Mouse (Mus musculus) C2C12 (cell line): Measurements from ENCODE around the gene Spag7. TPM values are rescaled to one million over a fixed set of nuclear protein-coding genes. Genes with fewer than 3 reads are reported as not detected.

Source experiments
- H3K27me3 ChIP-seq: one replicate; pipeline ENCODE4 v1.6.1; 2011; ENCODE audit not compliant: control insufficient read depth, insufficient read depth, insufficient read length
- H3K36me3 ChIP-seq: one replicate; pipeline ENCODE4 v1.6.1; 2011; ENCODE audit not compliant: control insufficient read depth, insufficient read depth
- H3K4me3 ChIP-seq: one replicate; pipeline ENCODE4 v1.5.1; 2011; ENCODE audit warnings: mild to moderate bottlenecking, control low read depth; ENCODE audit not compliant: poor library complexity, insufficient read depth, severe bottlenecking
- H3K79me2 ChIP-seq: one replicate; pipeline ENCODE4 v1.6.1; 2011; ENCODE audit not compliant: control insufficient read depth, insufficient read depth
- H3K79me3 ChIP-seq: one replicate; pipeline ENCODE4 v1.6.1; 2011; ENCODE audit warnings: low read depth, control low read depth
- H3ac ChIP-seq: one replicate; pipeline ENCODE3; 2011; ENCODE audit warnings: low read depth; ENCODE audit not compliant: control insufficient read depth, insufficient read length
- CEBPB ChIP-seq: IDR thresholded peaks from one replicate; pipeline ENCODE4 v1.6.1; 2011; ENCODE audit warnings: low read depth, mild to moderate bottlenecking, control low read depth, moderate library complexity
- CTCF ChIP-seq: IDR thresholded peaks from one replicate; pipeline ENCODE4 v1.5.1; 2011; ENCODE audit not compliant: control insufficient read depth, insufficient read depth, insufficient read length
- FOSL1 ChIP-seq: IDR thresholded peaks from one replicate; pipeline ENCODE4 v1.8.0; 2011; ENCODE audit warnings: mild to moderate bottlenecking, low read length; ENCODE audit not compliant: poor library complexity, insufficient read depth, severe bottlenecking
- MAX ChIP-seq: IDR thresholded peaks from one replicate; pipeline ENCODE4 v1.6.1; 2011; ENCODE audit warnings: mild to moderate bottlenecking, control low read depth
- MYOD1 ChIP-seq: IDR thresholded peaks from one replicate; pipeline ENCODE4 v1.6.1; 2011; ENCODE audit warnings: low read depth; ENCODE audit not compliant: control insufficient read depth, insufficient read length
- MYOG ChIP-seq: IDR thresholded peaks from one replicate; pipeline ENCODE4 v1.6.1; 2011; ENCODE audit not compliant: control insufficient read depth, insufficient read length; ENCODE audit errors: extremely low read depth
- USF1 ChIP-seq: IDR thresholded peaks from one replicate; pipeline ENCODE4 v1.6.1; 2011; ENCODE audit warnings: low read depth, mild to moderate bottlenecking, control low read depth, moderate library complexity
- polyA plus RNA-seq: library from polyadenylated mRNA; unstranded; fragments of >200 nt; fragmentation: generic; extraction: Trizol; gene quantifications from one replicate; pipeline ENCODE4 v1.2.1, GENCODE M21; 2012; ENCODE audit warnings: missing spikeins

The Spag7 gene
- polyA plus RNA-seq, 1 experiment: 75.4 TPM

GRCm38 (mm10) chr11:70635601-70636000 is 33.6 kb downstream of the Spag7 start:
- no peaks in the 10 kb centered on the region for H3K79me3 ChIP-seq
- TF ChIP-seq CTCF: no peak
- TF ChIP-seq FOSL1: no peak
- no peak for TF ChIP-seq MAX
- TF ChIP-seq MYOG: no peak

GRCm38 (mm10) chr11:70630129-70630528 is 39.1 kb downstream of the Spag7 start:
- Histone ChIP-seq H3K27me3 (no peaks in the 10 kb centered on the region), H3ac (no peak overlapping the region), H3K79me2 (no peaks in the 10 kb centered on the region), H3K36me3 (no peaks in the 10 kb centered on the region), H3K4me3 (no peak overlapping the region), H3K79me3 (no peaks in the 10 kb centered on the region)
- no peak for TF ChIP-seq USF1
- TF ChIP-seq MAX: no peak
- TF ChIP-seq CTCF: no peak
- no peak for TF ChIP-seq MYOD1
- TF ChIP-seq CEBPB: no peak
- no peak for TF ChIP-seq FOSL1
- TF ChIP-seq MYOG: no peak

More at GRCm38 (mm10) chr11:70635601-70636000, 33.6 kb downstream of the Spag7 start:
- Histone ChIP-seq H3K79me2 (no peaks in the 10 kb centered on the region), H3K27me3 (no peaks in the 10 kb centered on the region), H3ac (no peak overlapping the region), H3K36me3 (no peaks in the 10 kb centered on the region), H3K4me3 (no peak overlapping the region)

GRCm38 (mm10) chr11:70629557-70629956 is 39.7 kb downstream of the Spag7 start:
- Histone ChIP-seq H3K79me3 (no peaks in the 10 kb centered on the region), H3K36me3 (no peaks in the 10 kb centered on the region), H3ac (no peak overlapping the region), H3K27me3 (no peaks in the 10 kb centered on the region), H3K79me2 (no peaks in the 10 kb centered on the region), H3K4me3 (no peak overlapping the region)
- TF ChIP-seq CTCF (peak; percentile 18), MYOG (no peak)

- no peaks in the 10 kb centered on the region for H3K36me3 ChIP-seq
- no peak overlapping the region for H3K4me3 ChIP-seq
- no peak for TF ChIP-seq MAX
- no peak for TF ChIP-seq USF1
- TF ChIP-seq MYOD1: no peak
- no peak for TF ChIP-seq CEBPB
- TF ChIP-seq FOSL1: no peak
- no peak overlapping the region for H3ac ChIP-seq
- no peaks in the 10 kb centered on the region for H3K79me3 ChIP-seq
- H3K27me3 ChIP-seq: no peaks in the 10 kb centered on the region
- H3K79me2 ChIP-seq: no peaks in the 10 kb centered on the region
These were observed 40.8 kb downstream of the Spag7 start for GRCm38 (mm10) chr11:70628431-70628830.

GRCm38 (mm10) chr11:70626877-70627276 is 42.3 kb downstream of the Spag7 start:
- no peak for TF ChIP-seq FOSL1
- no peak for TF ChIP-seq CTCF
- TF ChIP-seq CEBPB: no peak
- TF ChIP-seq MYOD1: no peak
- no peak for TF ChIP-seq MYOG
- no peak for TF ChIP-seq USF1
- no peak for TF ChIP-seq MAX
- no peaks in the 10 kb centered on the region for H3K27me3 ChIP-seq
- H3K79me3 ChIP-seq: no peaks in the 10 kb centered on the region
- H3K79me2 ChIP-seq: no peaks in the 10 kb centered on the region
- no peak overlapping the region for H3ac ChIP-seq
- H3K36me3 ChIP-seq: no peaks in the 10 kb centered on the region
- no peak overlapping the region for H3K4me3 ChIP-seq

GRCm38 (mm10) chr11:70625473-70625872 is 43.7 kb downstream of the Spag7 start:
- H3K36me3 ChIP-seq: no peaks in the 10 kb centered on the region
- TF ChIP-seq MAX (peak; percentile 87), MYOG (no peak), CTCF (peak; percentile 21), CEBPB (no peak), USF1 (no peak), MYOD1 (no peak), FOSL1 (no peak)
- H3K79me3 ChIP-seq: no peaks in the 10 kb centered on the region
- H3ac ChIP-seq: no peak overlapping the region
- no peak overlapping the region for H3K4me3 ChIP-seq
- H3K27me3 ChIP-seq: no peaks in the 10 kb centered on the region
- H3K79me2 ChIP-seq: no peaks in the 10 kb centered on the region
